Mouse (Mus musculus) kidney, postnatal 14 days (tissue): ENCODE data around the gene Vtn.
"Not testable (repeated sequence)": the region's sequence is repeated elsewhere in the genome, so short reads cannot be mapped to it uniquely, and the experiment has no call there.

Experiments
- DNase-seq: peaks from one replicate; pipeline ENCODE4 v3.0.0; 2022; ENCODE audit warnings: mixed read lengths

Vtn gene

DNA sequence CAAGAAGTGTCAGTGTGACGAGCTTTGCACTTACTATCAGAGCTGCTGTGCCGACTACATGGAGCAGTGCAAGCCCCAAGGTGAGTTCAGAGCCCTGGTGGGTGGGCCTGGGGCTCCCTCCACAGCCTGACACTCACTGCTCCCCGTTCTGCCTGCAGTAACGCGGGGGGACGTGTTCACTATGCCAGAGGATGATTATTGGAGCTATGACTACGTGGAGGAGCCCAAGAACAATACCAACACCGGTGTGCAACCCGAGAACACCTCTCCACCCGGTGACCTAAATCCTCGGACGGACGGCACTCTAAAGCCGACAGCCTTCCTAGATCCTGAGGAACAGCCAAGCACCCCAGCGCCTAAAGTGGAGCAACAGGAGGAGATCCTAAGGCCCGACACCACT is 652 bp downstream of the Vtn start:
- no peak for DNase-seq

DNA sequence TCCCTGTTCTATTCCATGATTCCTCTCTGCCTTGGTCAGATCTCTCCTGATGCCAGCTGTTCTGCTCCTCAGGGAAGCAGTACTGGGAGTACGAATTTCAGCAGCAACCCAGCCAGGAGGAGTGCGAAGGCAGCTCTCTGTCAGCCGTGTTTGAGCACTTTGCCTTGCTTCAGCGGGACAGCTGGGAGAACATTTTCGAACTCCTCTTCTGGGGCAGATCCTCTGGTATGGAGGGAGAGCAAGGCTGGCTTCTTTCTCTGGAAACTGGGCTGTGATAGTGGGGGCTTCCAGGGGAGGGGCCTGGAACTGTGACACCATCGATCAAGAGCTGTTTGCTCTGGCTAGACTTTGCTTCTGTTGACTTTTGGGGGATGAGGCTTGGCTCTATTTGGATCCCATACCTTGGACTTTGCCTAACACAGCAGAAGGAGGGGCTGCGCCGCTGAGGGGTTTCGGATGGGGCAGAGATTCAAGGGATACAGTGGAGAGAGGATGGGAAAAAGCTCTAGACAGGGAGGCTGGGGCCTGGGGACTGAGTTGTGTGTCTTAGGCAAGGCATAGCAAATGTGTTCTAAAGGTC is 1.8 kb downstream of the Vtn start:
- DNase-seq, result no peak

DNA sequence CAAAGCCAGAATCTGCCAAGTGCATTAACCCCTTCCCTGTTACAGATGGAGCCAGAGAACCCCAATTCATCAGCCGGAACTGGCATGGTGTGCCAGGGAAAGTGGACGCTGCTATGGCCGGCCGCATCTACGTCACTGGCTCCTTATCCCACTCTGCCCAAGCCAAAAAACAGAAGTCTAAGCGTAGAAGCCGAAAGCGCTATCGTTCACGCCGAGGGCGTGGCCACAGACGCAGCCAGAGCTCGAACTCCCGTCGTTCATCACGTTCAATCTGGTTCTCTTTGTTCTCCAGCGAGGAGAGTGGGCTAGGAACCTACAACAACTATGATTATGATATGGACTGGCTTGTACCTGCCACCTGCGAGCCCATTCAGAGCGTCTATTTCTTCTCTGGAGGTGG is 2.6 kb downstream of the Vtn start:
- no peak for DNase-seq

DNA sequence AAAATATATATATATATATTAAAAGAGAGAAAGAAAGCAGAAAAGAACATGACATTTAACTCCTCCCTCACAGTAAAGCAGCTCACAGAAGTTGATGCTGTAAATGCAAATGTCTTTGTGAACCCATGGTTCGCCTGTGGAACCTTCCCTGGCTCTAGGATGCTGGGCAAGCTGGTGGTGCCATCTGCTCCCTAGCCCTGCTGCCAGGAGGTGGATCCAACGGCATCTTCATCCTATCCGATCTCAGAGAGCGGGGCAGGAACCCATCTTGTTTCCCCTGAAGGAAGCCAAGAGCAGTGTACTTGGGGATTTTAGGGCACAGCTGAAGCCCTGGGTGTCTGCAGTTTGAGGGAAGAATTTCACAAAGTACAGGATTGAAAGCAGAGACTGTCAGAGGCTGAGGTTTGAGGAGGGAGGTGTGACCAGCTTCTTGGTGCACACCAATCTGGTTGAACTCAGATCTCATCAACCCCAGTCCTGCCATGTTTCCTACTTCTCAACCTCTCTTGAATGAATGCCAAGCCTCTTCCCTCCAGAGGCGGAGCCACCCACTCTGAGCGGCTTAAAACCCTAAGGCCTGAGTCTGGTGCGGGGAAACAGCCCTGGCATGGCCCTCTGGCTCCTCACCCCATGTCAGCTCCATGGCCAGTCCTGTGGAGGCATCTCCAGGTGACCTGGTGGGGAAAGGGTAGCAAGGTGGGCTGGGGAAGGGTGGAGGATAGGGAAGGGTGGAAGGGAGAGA is 4.2 kb downstream of the Vtn start, which contains the start of gene Sebox:
TSS of gene Sebox (plus strand) at position 539 of the 742 bp plus-strand sequence.
- no peak for DNase-seq

DNA sequence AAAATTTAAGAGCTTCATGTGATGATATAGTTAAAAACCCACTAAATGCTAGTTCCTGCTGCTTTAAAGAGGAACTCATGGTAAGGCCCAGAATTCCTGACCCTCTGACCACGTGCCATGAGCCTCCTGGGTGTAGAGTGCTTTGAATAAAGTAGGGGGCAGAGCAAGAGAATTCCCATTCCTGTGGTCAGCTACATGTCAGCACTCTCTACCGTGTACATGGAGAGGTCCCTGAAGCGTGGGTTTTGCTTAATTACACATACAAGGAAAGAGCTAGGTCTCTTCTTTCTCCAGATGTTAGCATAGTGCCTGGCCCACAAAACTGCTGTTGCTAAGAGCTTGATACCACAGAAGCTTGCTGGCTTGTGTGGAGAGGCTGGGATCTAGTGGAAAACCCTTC is 6.5 kb downstream of the Vtn start:
- DNase-seq, result no peak

DNA sequence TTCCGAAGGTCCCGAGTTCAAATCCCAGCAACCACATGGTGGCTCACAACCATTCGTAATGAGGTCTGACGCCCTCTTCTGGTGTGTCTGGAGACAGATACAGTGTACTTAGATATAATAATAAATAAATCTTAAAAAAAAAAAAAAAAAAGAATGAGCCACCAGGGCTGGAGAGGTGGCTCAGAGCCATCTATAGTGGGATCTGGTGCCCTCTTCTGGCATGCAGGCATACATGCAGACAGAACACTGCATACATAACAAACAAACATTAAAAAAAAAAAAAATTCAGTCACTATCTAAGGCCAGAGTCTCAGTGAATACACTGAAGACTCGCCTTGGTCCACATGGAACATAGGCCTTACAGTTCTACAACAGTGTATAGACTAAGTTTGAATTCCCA is 10.3 kb downstream of the Vtn start:
- no peak for DNase-seq

DNA sequence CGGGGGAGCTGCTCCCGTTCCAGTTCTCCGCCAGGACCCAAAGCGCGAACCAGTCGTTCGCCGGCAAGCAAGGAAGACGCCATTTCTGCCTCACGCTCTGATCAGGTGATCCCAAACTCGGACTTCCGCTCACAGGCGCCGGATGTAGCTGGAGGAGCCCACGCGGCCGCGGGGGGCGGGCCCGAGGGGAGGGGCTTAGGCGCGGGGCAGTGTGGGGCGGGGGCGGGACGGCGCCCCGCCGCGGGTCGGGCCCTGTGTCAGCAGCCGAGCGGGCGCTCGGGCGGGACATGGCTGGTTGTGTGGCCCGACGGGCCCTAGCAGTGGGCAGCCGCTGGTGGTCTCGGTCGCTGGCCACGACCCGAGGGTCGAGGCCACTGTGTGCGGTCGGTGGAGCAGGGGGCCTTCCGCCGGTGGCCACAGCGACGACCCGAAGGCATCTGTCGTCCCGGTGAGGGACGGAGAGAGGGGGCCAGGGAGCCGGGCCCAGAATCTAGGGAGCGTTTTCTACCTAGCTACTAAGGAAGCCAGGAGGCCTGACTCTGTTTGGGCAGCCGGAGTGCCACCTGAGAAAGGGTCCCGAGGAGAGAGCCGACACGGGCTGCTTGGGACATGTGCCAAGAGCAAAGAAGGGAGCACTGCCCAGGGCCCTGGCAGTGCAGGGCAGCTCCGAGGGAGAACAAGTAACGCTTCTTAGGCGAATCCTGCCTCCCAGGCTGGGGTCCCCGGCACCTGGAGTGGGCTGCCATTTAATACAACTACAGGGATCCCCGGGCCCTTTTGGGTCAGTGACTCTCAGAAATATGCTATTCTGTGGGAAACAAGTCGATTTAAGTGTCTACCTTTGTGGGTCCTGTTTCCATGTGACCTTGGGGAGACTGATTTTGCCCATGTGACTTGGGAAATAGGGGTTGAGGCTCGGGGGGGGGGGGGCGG is 13.4 kb downstream of the Vtn start, which contains the start of the genes Tmem199 and Poldip2:
TSS of gene Tmem199 (minus strand) at position 148 of the 933 bp plus-strand sequence.
TSS of gene Poldip2 (plus strand) at position 169 of the 933 bp plus-strand sequence.
- DNase-seq, result peak; percentile 94

DNA sequence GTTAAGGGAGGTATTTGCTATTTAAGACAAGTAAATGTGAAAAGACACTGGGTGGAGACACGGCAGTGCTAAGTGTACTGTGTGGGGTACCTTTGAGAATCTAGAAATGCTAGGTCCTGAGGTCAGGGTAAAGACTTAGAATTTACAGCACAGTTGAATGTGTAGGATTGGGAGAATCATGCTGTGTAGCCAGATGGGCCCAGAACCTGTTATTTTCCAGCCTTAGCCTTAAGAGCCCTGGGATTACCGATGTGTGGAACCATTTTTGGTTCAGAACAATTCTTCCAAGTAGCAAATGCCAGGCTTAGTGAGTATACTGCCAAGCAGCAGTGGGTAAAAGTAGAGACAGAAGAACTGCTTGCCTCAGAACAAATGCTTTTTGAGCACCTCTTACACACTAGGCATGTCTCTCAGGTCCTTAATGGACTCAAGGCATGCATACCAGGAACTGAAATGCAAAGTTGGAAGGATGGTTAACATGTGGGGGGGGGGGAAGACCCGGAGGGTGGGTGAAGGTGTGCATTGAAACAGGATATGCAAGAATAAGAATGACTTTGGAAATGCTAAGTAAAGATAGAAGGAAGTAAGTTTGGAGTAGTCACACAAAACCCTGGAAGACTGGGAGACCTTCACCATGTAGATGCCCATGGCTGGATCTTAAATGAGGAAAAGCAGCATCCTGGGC is 14.4 kb downstream of the Vtn start:
- no peak for DNase-seq

DNA sequence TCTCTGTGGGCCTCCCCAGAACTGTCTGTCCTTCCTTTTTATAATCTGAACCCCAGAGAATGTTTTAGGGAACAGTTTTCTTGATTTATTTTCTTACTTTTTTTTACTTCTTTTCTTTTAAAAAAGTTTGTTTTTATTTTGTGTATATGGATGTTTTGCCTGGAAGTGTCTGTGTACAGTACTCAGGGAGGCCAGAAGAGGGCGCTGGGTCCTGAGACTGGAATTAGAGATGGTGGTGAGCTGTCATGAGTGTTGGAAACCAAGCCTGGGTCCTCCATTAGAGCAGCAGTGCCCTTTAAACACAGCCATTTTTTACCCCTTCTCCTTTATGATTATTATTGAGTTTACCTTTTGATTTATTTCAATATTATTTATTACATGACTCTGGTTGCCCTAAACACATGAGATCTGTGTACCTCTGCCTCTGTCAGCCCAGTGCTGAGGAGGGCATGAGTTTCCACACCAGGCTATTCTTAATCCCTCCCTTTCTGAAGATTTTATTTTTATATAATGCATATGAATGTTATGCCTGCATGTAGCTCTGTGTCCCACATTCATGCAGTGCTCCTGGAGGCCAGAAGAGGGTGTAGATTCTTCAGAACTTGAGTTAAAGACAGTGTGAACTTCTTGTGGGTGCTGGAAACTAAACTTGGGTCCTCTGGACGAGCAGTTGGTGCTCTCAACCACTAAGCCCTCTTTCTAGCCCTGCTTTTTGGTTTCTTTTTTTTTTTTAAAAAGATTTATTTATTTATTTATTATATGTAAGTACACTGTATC is 16.8 kb downstream of the Vtn start:
- DNase-seq, result no peak

DNA sequence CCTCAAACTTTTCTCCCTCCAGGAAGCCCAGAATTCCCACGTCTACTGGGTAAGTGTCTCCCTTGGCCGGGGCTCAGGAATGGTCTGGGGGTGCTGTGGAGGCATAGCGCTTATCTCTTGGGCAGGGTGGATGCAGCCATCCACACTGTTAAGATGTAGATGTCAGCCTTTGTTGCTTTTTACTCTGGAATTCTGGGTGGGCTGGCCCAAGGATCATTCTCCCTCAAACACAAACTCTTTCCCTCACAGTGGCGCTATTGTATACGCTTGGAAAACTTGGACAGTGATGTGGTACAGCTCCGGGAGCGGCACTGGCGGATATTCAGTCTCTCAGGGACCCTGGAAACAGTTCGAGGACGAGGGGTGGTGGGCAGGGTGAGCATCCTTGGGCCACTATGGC is 20.0 kb downstream of the Vtn start:
- DNase-seq, result no peak

DNA sequence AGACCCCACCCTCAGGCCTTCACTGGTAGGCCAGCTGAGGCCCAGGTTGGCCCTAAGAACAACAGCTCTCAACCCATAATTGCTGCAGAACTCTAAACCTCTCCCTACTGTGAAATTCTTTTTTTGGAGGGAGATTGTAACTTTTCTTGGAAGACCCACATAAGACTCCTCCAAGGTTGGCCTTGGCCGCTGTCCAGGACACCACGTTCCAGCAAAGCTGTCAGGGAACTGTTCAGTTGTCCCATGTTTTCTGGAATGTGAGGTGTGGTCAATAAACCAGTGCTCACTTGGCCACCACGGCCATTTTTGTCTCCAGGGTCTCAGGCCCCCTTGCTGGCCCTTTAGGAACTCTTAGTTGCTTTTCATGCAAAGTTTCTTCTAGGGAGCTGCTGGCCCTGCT is 23.0 kb downstream of the Vtn start:
- no peak for DNase-seq

DNA sequence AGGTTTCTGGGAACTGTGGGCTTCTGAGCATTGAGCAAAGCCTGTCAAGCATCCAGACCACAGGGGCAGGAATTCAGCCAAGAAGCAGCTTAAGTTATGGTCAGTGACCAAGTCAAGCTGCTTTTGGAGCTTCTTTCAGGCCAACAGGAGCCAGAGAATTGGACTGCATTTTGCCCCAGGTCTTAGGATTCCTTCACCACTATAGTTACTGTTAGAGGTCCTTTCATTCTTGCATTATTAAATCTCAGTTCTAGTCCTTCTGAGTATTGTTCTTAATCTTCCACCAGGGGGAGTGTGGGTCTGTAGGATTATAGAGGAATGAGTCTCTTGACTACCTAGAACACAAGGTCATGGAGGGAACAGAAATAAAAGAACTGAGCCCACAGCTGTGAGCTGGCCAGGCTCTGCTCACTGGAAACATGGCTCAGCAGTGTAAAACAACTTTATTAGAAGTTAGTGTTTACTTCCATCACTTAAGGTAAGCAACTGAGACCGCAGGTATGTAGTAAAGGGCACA is 23.6 kb downstream of the Vtn start:
- DNase-seq, result no peak

DNA sequence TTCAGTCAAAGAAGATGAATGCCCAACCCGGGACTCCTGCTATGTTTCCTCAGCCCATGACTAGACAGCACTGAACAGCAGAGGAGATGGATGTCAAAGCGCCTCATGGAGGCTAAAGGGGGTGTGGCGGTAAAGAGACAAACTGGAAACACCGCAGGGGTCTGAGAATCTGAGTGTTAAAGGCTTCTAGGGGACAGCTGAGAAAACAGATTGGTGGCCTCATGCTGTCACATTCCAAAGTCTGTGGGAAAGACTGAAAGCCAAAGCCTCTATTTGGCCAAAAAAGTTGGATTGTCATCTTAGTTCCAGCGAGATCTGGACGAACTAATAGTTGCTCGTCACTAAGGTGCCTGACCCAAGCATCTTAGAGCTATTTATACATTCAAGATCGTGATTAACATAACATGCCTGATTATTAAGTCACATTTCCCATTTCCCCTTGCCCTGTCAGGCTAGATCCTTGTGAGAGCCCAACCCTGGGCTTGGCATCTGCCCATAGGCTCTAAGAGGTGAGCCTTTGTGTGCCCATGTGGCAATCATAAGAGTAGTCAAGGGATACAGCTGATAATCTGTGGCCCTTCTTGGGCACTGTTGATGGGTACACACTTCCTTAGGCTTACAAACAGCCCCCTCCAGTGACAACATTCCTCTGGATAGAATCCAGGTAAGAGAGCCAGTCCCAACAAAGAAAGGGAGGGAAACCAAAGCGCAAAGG is 24.5 kb downstream of the Vtn start:
- DNase-seq, result no peak

DNA sequence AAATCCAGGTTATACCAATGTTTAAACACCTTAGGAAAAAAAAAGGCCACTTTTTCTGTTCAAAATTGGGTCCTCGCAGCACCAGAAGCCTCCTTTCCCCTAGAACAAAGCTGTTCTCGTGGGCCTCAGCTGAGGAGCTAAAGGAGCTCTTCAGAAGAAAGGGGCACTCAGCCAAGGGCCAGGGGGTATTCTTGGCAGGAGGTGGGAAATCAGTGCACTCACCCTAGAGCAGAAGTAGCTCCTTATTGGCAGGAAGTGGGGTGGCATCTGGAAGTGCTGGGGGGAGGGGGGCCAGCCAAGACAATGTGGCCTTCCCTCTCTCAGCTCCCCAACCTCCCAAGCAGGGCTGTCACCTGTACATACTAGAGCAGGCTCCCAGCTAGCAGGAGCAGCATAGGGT is 25.9 kb downstream of the Vtn start:
- no peak for DNase-seq

DNA sequence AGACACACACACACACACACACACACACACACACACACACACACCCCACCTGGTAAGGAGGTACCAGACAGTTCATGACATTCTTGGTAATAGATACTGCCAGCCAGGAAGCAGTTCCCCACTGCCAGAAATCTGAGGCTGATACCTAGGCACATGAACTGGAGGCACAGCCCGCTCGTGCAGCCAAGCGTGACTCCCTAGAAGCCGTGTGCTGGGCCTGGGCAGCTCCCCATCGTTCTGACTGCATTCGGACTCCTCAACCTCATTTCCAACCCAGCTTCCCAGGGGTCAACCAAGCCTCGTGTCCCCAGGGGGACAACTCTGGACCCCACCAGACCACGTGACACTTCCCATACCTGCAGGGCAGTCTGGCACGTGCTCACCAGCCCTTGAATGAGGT is 29.8 kb downstream of the Vtn start:
- DNase-seq, result no peak

DNA sequence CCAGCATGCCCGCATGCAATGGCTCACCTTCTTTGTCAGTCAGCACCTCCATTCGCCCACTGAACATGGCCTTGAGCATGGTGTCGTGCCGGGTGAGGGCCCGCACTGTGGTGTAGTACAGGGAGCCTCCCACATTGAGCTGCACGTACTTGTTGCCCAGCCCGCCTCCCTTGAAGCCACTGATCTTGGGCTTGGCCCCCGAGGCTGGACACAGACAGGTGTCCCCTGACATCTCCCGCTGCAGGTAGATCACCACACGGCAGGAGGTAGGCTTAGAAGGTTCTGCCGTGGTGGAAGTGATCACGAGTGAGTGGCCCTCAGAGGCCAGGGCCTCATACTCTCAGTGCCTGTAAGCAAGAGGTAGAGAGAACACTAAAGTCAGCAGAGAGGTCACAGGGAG is 31.1 kb downstream of the Vtn start:
- no peak for DNase-seq

DNA sequence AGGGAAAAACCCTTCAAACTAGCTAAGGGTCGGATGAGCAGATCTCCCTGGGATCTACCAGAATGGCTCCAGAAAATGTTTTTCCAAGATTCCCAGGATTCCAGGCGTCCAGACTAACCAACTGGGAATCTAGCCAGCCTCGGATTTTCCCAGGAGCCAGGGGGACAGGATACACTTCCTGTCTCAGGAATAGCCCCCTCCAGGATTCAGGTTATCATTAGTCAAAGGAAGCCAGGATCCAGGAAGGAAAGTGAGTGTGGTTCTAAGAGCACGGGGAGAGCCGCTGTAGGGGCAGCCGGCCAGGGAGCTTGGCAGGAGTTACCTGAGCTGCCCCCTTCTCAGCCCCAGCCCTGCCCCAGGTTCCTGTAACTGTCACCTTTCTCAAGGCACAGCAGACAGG is 32.2 kb downstream of the Vtn start:
- DNase-seq, result peak; percentile 80

DNA sequence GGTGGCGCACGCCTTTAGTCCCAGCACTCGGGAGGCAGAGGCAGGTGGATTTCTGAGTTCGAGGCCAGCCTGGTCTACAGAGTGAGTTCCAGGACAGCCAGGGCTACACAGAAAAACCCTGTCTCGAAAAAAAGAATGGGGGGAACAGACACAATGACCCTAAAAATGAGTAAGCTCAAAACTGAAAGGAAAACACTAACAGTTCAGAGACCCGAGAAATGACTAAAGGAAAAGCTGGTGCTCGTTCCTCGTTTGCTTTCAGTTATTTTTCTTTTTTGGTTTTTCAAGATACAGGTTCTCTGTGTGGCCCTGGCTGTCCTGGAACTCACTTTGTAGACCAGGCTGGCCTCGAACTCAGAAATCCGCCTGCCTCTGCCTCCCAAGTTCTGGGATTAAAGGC is 32.6 kb downstream of the Vtn start:
- DNase-seq, result not testable (repeated sequence)

DNA sequence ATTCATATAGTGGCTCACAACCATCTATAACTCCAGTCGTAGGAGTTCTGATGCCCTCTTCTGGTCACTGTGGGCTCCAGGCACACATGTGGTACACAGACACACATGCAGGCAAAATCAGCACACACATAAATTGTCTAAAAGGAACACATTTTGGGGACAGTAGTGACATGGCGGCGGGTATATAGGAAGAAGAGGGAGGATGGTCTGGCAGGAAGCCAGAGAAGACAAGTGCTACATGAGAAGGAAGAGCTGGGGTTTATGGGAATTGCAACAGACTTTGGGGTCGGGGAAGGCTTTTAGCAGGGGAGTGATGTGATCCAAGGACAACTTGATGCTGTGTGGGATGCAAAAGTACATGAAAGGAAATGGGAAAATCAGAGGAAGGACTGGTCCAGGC is 35.6 kb downstream of the Vtn start:
- DNase-seq, result no peak

DNA sequence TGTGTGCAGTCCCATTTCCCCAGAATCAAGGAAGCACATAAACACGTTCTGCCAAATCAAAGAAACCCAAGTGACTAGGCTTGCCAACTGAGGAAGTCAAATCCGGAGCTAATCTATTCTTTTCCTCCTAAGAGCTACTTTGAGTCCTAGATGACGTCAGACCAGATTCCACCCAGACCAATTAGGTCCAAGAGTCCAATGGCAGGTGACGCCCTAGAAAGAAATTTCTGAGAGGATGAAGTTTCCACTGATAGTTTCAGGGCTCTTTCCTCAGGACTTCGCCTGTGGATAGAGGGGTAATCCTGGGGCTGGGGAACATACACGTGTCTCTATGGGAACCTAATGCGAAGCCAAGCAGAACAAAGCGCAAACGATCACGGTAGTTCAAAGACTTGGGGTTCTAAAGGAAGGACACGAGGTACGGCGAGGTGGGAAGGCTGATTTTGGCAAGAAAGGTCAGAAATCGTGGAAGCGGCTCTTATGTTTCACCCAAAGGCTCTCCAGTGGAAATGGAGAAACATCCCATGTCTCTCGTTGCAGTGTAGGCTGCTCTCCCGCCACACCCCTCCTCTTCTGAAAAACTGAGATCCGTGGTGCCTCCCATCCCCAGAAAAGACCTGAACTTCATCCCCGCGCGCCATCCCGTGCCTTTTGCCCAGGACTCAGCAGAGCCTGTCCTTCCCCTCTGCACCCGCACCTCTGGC is 36.6 kb downstream of the Vtn start:
- DNase-seq, result peak; percentile 76
